ENCODE assay signal across 15 mouse cellular contexts in the genomic region with DNA sequence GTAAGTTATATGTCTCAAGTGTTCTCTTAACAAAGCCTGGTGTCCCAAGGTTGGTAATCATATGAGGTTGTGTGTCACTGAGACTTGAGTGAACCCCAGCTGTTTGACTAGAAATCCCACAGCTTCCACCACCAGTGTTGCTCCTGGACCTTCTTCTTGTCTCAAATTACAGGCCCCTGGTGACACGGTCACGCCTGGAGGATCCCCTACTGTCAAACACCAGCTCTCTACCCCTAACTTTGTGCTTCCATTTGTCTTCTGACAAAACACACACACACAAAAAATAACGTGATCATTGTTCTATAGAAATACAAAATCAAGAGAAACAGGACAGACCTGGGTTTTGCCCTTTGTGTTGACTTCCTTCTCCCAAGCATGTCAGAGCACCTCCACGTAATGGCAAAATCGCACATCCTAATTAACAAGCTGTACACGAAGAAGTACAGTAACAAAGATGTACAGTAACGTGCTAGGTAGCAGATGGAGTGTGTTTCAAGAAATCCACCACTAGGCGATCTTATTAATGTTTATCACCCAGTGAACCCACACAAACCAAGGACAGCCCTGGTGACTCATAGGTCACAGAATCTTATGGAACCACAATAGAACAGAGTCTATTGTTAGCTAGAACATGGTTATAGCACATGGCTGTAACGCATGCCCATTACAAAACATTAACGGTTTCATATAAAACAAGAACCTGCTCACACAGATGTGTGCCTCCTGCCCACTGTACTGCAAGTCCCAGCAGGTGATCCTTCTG. TPM values are rescaled to one million over a fixed set of nuclear protein-coding genes. Genes with fewer than 3 reads are reported as not detected.
"Had no signal": no experiment of that assay in that cellular context is flagged by ENCODE, and none has a peak within 500 bp of the region (broad histone marks: within the 10 kb centered on the region; RNA-seq: fewer than 3 reads in every experiment).

No protein-coding gene starts in this region.

- H3K9ac ChIP-seq: limb, embryonic 15.5 days; liver, embryonic 12.5 days; lung, embryonic 14.5 days; neural tube, embryonic 13.5 days; stomach, embryonic 15.5 days had no signal

- H3K9me3 ChIP-seq: limb, embryonic 15.5 days; liver, embryonic 12.5 days; neural tube, embryonic 13.5 days; stomach, embryonic 15.5 days had no signal

- DNase-seq: kidney, postnatal 25 days; layer of hippocampus, adult 9-11 months; layer of hippocampus, postnatal 36 days; lung, embryonic 14.5 days; lung, postnatal 10 days; lung, postnatal 4 days; retina, postnatal 1 day; thymus, postnatal 4 days had no signal

- ATAC-seq: liver, embryonic 12.5 days; midbrain, embryonic 16.5 days had no signal

- H3K4me1 ChIP-seq: liver, embryonic 12.5 days had no signal

- H3K36me3 ChIP-seq: limb, embryonic 15.5 days; liver, embryonic 12.5 days; midbrain, embryonic 10.5 days; neural tube, embryonic 13.5 days; stomach, embryonic 15.5 days had no signal

- H3K4me3 ChIP-seq: limb, embryonic 15.5 days; liver, embryonic 12.5 days; midbrain, embryonic 10.5 days; neural tube, embryonic 13.5 days; stomach, embryonic 15.5 days had no signal

- H3K27ac ChIP-seq: limb, embryonic 15.5 days; liver, embryonic 12.5 days; midbrain, embryonic 10.5 days; neural tube, embryonic 13.5 days; stomach, embryonic 15.5 days had no signal

- H3K4me2 ChIP-seq: limb, embryonic 15.5 days; liver, embryonic 12.5 days; lung, embryonic 14.5 days; neural tube, embryonic 13.5 days; stomach, embryonic 15.5 days had no signal

- H3K27me3 ChIP-seq: limb, embryonic 15.5 days; liver, embryonic 12.5 days; neural tube, embryonic 13.5 days; stomach, embryonic 15.5 days had no signal

RNA-seq across cellular contexts. Expression of a gene that starts 15.5 kb away (rescaled TPM):
- total RNA-seq: megakaryocyte, adult 5-6 weeks had no signal
